Mouse (Mus musculus) bone marrow, adult 2 months (tissue): ENCODE results near the gene Atg13.

ENCODE experiments used
- CTCF ChIP-seq: fragments of 200-500 bp; IDR thresholded peaks from 2 replicates; pipeline ENCODE4 v1.5.1; 2011; ENCODE audit warnings: low read length, control low read depth; ENCODE audit not compliant: control insufficient read depth, insufficient read depth
- POLR2A ChIP-seq: fragments of 200-500 bp; IDR thresholded peaks from 2 replicates; pipeline ENCODE4 v1.6.1; 2011; ENCODE audit warnings: low read depth, mild to moderate bottlenecking, control low read depth, low read length, borderline replicate concordance; ENCODE audit not compliant: control insufficient read depth

DNA sequence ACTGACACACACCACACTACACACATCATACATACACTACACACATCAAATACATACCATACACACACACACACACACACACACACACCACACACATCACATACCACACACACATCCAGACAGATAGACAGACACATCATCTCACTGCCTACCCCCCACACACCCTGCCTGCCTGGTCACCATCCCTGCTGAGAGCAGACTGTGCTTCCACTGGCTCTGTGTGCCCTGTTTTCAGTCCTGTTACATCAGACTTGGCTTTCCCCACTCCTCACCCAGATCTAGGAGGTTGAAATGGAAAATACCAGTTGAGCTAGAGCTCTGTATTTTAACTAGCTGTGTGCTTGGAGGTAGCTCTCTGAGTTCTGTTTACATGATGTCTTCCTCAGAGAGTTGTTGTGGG, 45.6 kb downstream of the Atg13 start:
- TF ChIP-seq POLR2A (no peak), CTCF (no peak)
